Mouse (Mus musculus) heart, postnatal 0 days (tissue): ENCODE measurements around the gene N6amt1.

Source experiments
- CTCF ChIP-seq: IDR thresholded peaks from 2 replicates; pipeline ENCODE4 v1.5.1; 2016; ENCODE audit warnings: antibody characterized with exemption, control low read depth, low read depth
- EP300 ChIP-seq: IDR thresholded peaks from 2 replicates; pipeline ENCODE4 v1.6.1; 2016; ENCODE audit warnings: antibody characterized with exemption, low read depth

GRCm38 (mm10) chr16:87393813-87394548 is 40.0 kb downstream of the N6amt1 start:
- TF ChIP-seq CTCF (peak; percentile 83), EP300 (no peak)
